Mouse (Mus musculus) ES-E14 (cell line): ENCODE results near the gene Pla1a.

ENCODE experiments used
- MAFK ChIP-seq: IDR thresholded peaks from 2 replicates; pipeline ENCODE4 v1.6.1; 2014; ENCODE audit warnings: mild to moderate bottlenecking, low read depth, low read length, inconsistent platforms; ENCODE audit not compliant: insufficient read depth
- ZC3H11A ChIP-seq: IDR thresholded peaks from 2 replicates; pipeline ENCODE4 v1.6.1; 2012; ENCODE audit warnings: low read depth, mild to moderate bottlenecking, inconsistent platforms, low read length, borderline replicate concordance
- ZNF384 ChIP-seq: IDR thresholded peaks from 2 replicates; pipeline ENCODE4 v1.6.1; 2012; ENCODE audit warnings: low read depth, low read length, inconsistent platforms

- TF ChIP-seq MAFK (no peak), ZC3H11A (no peak), ZNF384 (no peak)
Observed at GRCm38 (mm10) chr16:38433514-38433913, 569 bp upstream of the Pla1a start.
